Mouse (Mus musculus) megakaryocyte-erythroid progenitor cell, adult 5-6 weeks (primary cell): ENCODE results near the gene Rpia. TPM values are rescaled to one million over a fixed set of nuclear protein-coding genes. Genes with fewer than 3 reads are reported as not detected.

ENCODE experiments used
- ATAC-seq: replicated peaks from 2 replicates; pipeline ENCODE4 v1.8.0; 2016; ENCODE audit warnings: mild to moderate bottlenecking, inconsistent platforms; ENCODE audit not compliant: severe bottlenecking, poor library complexity, low FRiP score, low TSS enrichment
- total RNA-seq, 2 experiments: library from RNA; stranded (forward) in 1 of 2; stranded (reverse) in 1 of 2; fragments of 200-1000, 215-1000 nt in 1 of 2; fragments of >200 nt in 1 of 2; fragmentation: Nextera tagmentation in 1 of 2; gene quantifications; 2 replicates each; pipeline ENCODE4 v1.2.3; 2014 to 2017

The Rpia gene
- total RNA-seq, 2 experiments from 2014 or later, result 127 to 276 TPM

- no peak for ATAC-seq
These were observed 14.5 kb upstream of the Rpia start for GRCm38 (mm10) chr6:70806514-70806912.

GRCm38 (mm10) chr6:70805820-70806513 lies 13.9 kb upstream of the Rpia start:
- ATAC-seq, result peak; percentile 84

- ATAC-seq, result peak; percentile 51
These were observed 13.2 kb upstream of the Rpia start for GRCm38 (mm10) chr6:70805267-70805666.

- peak; percentile 70 for ATAC-seq
These were observed 12.6 kb upstream of the Rpia start for GRCm38 (mm10) chr6:70804632-70805031.

GRCm38 (mm10) chr6:70797581-70798251 lies 5.7 kb upstream of the Rpia start:
- peak; percentile 84 for ATAC-seq

DNA sequence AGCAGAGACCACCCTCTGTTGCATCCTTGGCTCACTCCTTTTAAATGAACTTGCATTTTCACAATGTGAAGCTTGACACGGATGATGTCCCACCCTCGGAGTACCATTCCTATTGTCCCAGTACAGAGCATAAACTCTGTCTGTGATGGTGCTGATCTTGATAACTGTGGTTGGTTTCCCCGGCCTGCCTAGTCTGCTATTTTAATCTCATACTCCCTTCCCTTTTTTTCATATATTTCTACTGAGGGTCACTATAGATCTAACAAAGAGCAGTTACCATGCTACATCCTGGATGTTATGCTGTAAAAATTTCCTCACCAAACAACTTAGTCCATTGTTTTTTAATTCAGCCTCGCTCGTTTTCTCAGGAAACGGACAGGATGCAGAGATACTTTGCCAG lies 4.9 kb upstream of the Rpia start:
- ATAC-seq, result no peak

- 0 out of 2 replicates have a peak, but pooled peaks have one; percentile 9 for ATAC-seq
These were observed 612 bp upstream of the Rpia start for GRCm38 (mm10) chr6:70792644-70793043.

GRCm38 (mm10) chr6:70790852-70791761 lies 925 bp downstream of the Rpia start:
- ATAC-seq, result peak; percentile 52

DNA sequence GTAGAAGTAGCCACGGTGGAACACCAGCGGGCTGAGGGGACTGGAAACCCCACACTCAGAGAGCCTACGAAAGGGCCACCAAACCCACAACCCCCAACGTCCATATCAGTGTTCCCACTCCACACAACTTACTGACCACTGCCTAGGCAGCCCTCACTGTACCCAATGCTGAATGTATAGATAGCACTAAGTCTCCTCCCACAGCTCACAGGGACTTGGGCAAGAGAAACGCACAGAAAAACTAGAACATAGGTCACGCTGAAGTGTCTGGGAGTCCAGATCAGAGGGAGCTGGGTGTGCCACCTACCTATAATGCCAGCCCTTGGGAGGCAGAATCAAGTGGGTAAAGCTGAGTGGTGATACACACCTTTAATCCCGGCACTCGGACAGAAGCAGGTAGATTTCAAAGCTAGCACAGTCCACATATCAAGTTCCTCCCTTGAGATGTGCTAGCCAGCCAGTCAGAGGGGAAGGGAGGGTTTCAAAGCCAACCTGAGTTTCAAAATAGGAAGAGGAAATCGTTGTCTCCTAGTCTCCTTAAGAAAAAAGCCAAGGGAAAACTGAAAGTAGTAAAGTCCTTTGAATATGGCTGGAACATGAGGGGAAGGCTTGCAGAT lies 1.9 kb downstream of the Rpia start:
- ATAC-seq, result peak; percentile 31

- no peak for ATAC-seq
These were observed 2.9 kb downstream of the Rpia start for GRCm38 (mm10) chr6:70789134-70789533.

DNA sequence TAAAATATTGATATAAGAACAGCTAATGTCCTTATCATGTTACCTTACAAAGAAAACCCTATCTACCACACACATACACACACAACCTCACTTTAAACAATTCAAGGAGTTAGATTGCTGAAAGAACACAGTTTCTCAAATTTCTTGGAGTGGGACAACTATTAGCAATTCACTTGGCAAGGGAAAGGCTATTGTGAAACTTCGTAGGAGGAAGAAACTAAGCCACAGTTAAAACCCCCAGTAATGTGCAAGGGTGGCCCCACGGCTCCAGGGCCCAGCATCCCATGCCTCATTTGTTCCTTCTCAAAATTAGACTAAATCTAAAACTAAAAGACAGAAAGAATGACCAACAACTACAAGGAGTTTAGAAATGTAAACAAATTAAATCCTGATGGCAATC lies 4.5 kb downstream of the Rpia start:
- no peak for ATAC-seq

GRCm38 (mm10) chr6:70785852-70786251 lies 6.2 kb downstream of the Rpia start:
- ATAC-seq, result no peak

- ATAC-seq, result no peak
These were observed 7.2 kb downstream of the Rpia start for GRCm38 (mm10) chr6:70784811-70785210.

DNA sequence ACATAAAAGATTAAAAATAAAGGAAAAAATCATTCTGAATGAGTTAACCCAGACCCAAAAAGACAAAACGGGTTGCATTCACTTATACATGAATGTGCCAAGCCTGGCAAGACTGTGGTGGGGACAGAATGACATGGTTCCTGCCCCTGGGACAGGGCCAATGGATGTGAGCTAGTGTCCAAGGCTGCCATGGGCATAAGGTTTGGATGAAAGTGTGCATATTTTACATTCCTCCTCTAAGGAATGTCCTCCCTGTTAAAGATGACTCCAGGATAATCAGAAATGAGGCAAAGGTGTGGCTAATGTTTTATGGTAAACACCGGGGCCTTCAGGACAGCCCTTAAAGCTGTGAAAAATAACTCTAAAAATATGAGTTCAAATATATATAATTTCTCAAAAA lies 10.7 kb downstream of the Rpia start:
- ATAC-seq, result no peak

DNA sequence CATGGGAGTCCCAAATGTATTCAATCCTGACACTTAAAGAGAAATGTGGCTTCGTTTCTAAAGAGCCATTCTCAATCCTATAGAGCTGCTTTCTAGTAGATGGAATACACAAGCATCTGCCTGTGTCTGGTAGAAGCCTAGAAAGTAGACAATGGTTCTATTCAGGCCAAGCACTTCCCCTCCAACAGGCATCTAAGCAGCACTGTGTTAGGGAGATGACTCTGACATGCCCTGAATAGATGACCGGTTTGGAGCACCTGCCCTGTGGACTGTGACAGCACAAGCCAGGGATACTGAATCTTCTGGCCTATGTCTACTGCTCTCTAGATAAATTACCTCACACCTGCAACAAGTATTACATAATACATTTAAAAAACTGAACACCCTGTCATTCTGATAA lies 17.7 kb downstream of the Rpia start:
- ATAC-seq, result no peak

DNA sequence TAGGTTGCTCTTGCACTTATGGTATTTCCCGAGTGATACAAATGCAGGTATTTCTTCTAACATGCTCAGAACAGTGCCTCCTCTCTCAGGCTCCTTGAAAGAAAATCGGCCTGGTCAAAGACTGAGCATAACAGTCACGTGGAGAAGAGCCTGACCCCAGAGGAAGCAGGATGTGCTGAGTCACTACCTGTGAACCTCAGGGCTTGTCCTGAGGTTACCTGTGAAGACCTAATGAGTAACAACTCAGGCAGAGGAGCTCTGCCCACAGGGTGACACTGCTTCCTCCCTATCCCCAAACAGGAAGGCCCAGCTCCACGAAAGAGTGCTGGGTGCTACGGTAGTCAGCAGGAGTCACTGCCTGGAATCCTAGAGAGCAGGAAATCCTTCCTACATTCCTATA lies 18.3 kb downstream of the Rpia start:
- ATAC-seq, result no peak

- peak; percentile 87 for ATAC-seq
These were observed 23.3 kb downstream of the Rpia start for GRCm38 (mm10) chr6:70768769-70769168.

DNA sequence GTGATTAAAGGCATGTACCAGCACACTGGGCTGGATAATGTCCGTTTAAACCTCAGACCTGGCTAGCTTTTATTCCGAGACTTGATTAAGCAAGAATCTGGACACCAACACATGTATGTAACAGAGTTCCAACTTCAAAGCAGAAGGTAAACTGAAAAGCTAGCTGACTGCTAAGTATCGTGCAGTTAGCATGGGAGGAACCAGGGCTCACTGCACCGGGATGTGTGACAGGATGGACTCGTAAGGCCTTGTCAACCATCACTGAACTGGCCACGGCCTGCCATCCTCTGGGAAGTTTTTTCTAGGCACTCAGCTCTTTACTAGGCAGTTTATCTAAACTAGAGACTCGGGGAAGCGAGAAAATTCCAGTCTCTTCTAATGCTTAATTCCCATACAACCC lies 27.0 kb downstream of the Rpia start:
- ATAC-seq, result no peak

- no peak for ATAC-seq
These were observed 27.5 kb downstream of the Rpia start for GRCm38 (mm10) chr6:70764551-70764950.

- no peak for ATAC-seq
These were observed 28.2 kb downstream of the Rpia start for GRCm38 (mm10) chr6:70763881-70764280.
